Mouse (Mus musculus): Measurements from ENCODE around the gene S1pr4. TPM values are rescaled to one million over a fixed set of nuclear protein-coding genes. Genes with fewer than 3 reads are reported as not detected.

The S1pr4 gene
- total and polyA plus RNA-seq, 2 experiments from 2014 or later, result 0.39 TPM; not detected in 1

DNA sequence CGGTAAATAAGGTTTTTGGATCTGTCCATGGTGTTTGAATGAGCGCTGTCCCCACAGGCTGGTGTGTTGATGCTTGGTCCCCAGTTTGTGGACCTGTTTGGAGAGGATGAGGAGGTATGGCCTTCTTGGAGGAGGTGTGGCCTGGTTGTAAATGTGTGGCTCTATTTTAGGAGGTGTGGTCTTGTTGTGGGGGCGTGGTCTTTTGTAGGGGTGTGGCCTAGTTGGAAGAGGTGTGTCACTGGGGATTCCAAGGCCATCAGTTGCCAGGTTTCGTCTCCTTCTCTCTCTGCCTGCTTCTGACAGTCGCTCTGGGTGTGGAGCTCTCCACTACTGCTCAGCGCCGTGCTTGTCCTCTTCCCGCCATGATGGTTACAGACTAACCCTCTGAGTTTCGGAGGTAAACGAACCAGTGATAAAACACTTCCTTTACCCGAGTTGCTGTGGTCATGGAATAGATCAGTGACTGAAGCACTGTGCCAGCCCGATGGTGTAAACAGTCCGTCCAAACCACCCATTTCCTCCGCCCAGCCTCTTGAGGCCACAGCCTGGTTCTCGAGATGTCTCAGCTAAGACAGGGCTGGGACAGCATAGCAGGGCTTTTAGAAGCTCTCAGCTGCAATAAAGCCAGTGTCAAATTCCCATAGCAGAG, 5.2 kb upstream of the S1pr4 start:
- H3K4me1 ChIP-seq (ENCODE audit: insufficient read depth), result no peaks in the 10 kb centered on the region
- peaks cover 2% of the 10 kb centered on the region for H3K27me3 ChIP-seq (ENCODE audit: insufficient read depth, low read length)
- H3K4me3 ChIP-seq (ENCODE audit: low read depth, low read length), result no peak overlapping the region
- no peaks in the 10 kb centered on the region for H3K36me3 ChIP-seq (ENCODE audit: insufficient read depth)
- no peak for TF ChIP-seq CTCF (IDR thresholded peaks at IDR 0.05; ENCODE audit: low read depth)
- H3K4me2 ChIP-seq (ENCODE audit: low read depth), result no peak overlapping the region
- WGBS, result 83% methylated on average over 15 of the region's 15 CpGs
- no peak overlapping the region for H3K9ac ChIP-seq
- no peaks in the 10 kb centered on the region for H3K9me3 ChIP-seq (ENCODE audit: low read length)
- DNase-seq (no peak), ATAC-seq (no peak)
- no peak overlapping the region for H3K27ac ChIP-seq (ENCODE audit: low read depth, low read length)

- TF ChIP-seq CTCF (IDR thresholded peaks at IDR 0.05; ENCODE audit: low read depth), result peak; percentile 100
- Histone ChIP-seq H3K36me3 (ENCODE audit: insufficient read depth) (no peaks in the 10 kb centered on the region), H3K27ac (ENCODE audit: low read depth, low read length) (no peak overlapping the region), H3K9ac (peak overlapping the region; percentile 45), H3K4me2 (ENCODE audit: low read depth) (peak overlapping the region; percentile 55), H3K9me3 (ENCODE audit: low read length) (no peaks in the 10 kb centered on the region), H3K4me3 (ENCODE audit: low read depth, low read length) (peak overlapping the region; percentile 37), H3K27me3 (ENCODE audit: insufficient read depth, low read length) (peaks cover 2% of the 10 kb centered on the region), H3K4me1 (ENCODE audit: insufficient read depth) (no peaks in the 10 kb centered on the region)
- ATAC-seq (peak; percentile 74), DNase-seq (peak; percentile 90)
- WGBS, result 11% methylated on average over 36 of the region's 36 CpGs
These were observed 2.7 kb upstream of the S1pr4 start for GRCm38 (mm10) chr10:81502658-81503057.

GRCm38 (mm10) chr10:81501863-81502262, 1.9 kb upstream of the S1pr4 start:
- Histone ChIP-seq H3K9me3 (ENCODE audit: low read length) (no peaks in the 10 kb centered on the region), H3K4me1 (ENCODE audit: insufficient read depth) (0 out of 2 replicates have a peak, but pooled peaks cover 3% of the 10 kb centered on the region), H3K36me3 (ENCODE audit: insufficient read depth) (no peaks in the 10 kb centered on the region), H3K9ac (no peak overlapping the region), H3K27ac (ENCODE audit: low read depth, low read length) (no peak overlapping the region), H3K4me3 (ENCODE audit: low read depth, low read length) (no peak overlapping the region), H3K4me2 (ENCODE audit: low read depth) (no peak overlapping the region), H3K27me3 (ENCODE audit: insufficient read depth, low read length) (peaks cover 2% of the 10 kb centered on the region)
- no peak for TF ChIP-seq CTCF (IDR thresholded peaks at IDR 0.05; ENCODE audit: low read depth)
- no peak for DNase-seq
- 84% methylated on average over 5 of the region's 5 CpGs for WGBS
- ATAC-seq, result no peak

GRCm38 (mm10) chr10:81499250-81499901, 556 bp downstream of the S1pr4 start:
- H3K9ac ChIP-seq, result no peak overlapping the region
- TF ChIP-seq CTCF (IDR thresholded peaks at IDR 0.05; ENCODE audit: low read depth), result no peak
- no peak overlapping the region for H3K4me3 ChIP-seq (ENCODE audit: low read depth, low read length)
- H3K27me3 ChIP-seq (ENCODE audit: insufficient read depth, low read length), result peaks cover 2% of the 10 kb centered on the region
- WGBS, result 87% methylated on average over 23 of the region's 23 CpGs
- no peaks in the 10 kb centered on the region for H3K36me3 ChIP-seq (ENCODE audit: insufficient read depth)
- DNase-seq (no peak), ATAC-seq (no peak)
- H3K4me2 ChIP-seq (ENCODE audit: low read depth), result no peak overlapping the region
- no peaks in the 10 kb centered on the region for H3K9me3 ChIP-seq (ENCODE audit: low read length)
- H3K27ac ChIP-seq (ENCODE audit: low read depth, low read length), result no peak overlapping the region
- peaks cover 14% of the 10 kb centered on the region for H3K4me1 ChIP-seq (ENCODE audit: insufficient read depth)

DNA sequence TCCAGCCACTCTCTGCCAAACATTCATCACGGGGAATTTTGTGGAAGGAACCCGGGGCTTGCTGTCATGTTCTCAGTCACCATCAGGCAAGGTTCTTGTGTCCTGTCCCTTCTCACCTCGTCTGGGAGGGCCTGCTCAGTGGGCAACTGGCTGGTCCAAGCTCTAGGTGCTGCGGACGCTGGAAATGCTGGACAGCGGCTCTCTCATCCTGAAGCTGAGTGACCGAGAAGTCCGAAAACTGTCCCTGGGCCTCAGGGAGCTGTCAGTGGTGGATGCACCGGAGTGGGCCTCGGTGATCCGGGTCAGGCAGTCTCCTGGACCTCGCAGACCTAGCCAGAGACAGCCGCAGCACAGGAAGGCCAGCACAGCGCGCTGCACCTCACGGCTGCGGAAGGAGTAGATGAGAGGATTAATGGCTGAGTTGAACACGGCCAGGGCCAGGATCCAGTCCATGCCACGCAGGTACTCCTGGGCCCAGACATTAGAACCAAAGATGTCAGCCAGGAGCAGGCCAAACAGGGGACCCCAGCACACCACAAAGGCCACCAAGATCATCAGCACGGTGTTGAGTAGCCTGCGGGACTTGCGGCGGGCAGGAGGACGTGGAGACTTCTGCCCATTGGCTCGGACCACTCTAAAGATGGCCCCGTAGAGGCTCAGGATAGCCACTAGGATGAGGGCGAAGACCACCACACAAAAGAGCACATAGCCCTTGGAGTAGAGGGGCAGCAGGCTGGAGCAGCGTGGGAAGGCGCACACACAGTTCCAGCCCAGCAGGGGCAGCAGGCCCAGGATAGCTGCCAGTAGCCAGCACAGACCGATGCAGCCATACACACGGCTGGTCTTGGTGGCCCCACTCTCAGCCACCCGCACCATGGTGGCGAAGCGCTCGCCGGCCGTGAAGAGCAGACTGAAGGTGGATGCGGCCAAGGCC, 1.3 kb downstream of the S1pr4 start:
- Histone ChIP-seq H3K27ac (ENCODE audit: low read depth, low read length) (no peak overlapping the region), H3K27me3 (ENCODE audit: insufficient read depth, low read length) (no peaks in the 10 kb centered on the region; the same call in 1 of the 2 replicates), H3K4me2 (ENCODE audit: low read depth) (no peak overlapping the region), H3K4me1 (ENCODE audit: insufficient read depth) (peaks cover 14% of the 10 kb centered on the region), H3K4me3 (ENCODE audit: low read depth, low read length) (no peak overlapping the region), H3K36me3 (ENCODE audit: insufficient read depth) (no peaks in the 10 kb centered on the region), H3K9me3 (ENCODE audit: low read length) (no peaks in the 10 kb centered on the region), H3K9ac (no peak overlapping the region)
- WGBS, result 87% methylated on average over 38 of the region's 38 CpGs
- ATAC-seq (no peak), DNase-seq (no peak)
- TF ChIP-seq CTCF (IDR thresholded peaks at IDR 0.05; ENCODE audit: low read depth), result peak; percentile 38

- H3K4me2 ChIP-seq (ENCODE audit: low read depth), result peak overlapping the region; percentile 51
- no peaks in the 10 kb centered on the region for H3K27me3 ChIP-seq (ENCODE audit: insufficient read depth, low read length)
- ATAC-seq (no peak), DNase-seq (no peak)
- TF ChIP-seq CTCF (IDR thresholded peaks at IDR 0.05; ENCODE audit: low read depth), result no peak
- no peak overlapping the region for H3K27ac ChIP-seq (ENCODE audit: low read depth, low read length)
- no peaks in the 10 kb centered on the region for H3K9me3 ChIP-seq (ENCODE audit: low read length)
- H3K9ac ChIP-seq, result 0 out of 2 replicates have a peak overlapping the region, but pooled peaks have one; percentile 91
- WGBS, result 84% methylated on average over 17 of the region's 17 CpGs
- H3K36me3 ChIP-seq (ENCODE audit: insufficient read depth), result peaks cover 5% of the 10 kb centered on the region; the same call in 1 of the 2 replicates
- peaks cover 14% of the 10 kb centered on the region for H3K4me1 ChIP-seq (ENCODE audit: insufficient read depth)
- H3K4me3 ChIP-seq (ENCODE audit: low read depth, low read length), result peak overlapping the region; percentile 81; the same call in 1 of the 2 replicates
These were observed 2.3 kb downstream of the S1pr4 start for GRCm38 (mm10) chr10:81497401-81498270.

Data from forebrain, postnatal 0 days (tissue).